Mouse (Mus musculus) common myeloid progenitor, adult 5-6 weeks (primary cell): ENCODE results near the gene Timm13. TPM values are rescaled to one million over a fixed set of nuclear protein-coding genes. Genes with fewer than 3 reads are reported as not detected.

Experiments used
- ATAC-seq: replicated peaks from 2 replicates; pipeline ENCODE4 v1.8.0; 2016; ENCODE audit warnings: low read depth, mild to moderate bottlenecking, moderate TSS enrichment, inconsistent platforms; ENCODE audit not compliant: poor library complexity, severe bottlenecking
- total RNA-seq: library from RNA; stranded (forward); fragments of 200-1000, 187-1606 nt; gene quantifications from 2 replicates; pipeline ENCODE4 v1.2.3, GENCODE M21; 2017

The Timm13 gene
- 40.2 and 52.3 TPM in 2 replicates for total RNA-seq

DNA sequence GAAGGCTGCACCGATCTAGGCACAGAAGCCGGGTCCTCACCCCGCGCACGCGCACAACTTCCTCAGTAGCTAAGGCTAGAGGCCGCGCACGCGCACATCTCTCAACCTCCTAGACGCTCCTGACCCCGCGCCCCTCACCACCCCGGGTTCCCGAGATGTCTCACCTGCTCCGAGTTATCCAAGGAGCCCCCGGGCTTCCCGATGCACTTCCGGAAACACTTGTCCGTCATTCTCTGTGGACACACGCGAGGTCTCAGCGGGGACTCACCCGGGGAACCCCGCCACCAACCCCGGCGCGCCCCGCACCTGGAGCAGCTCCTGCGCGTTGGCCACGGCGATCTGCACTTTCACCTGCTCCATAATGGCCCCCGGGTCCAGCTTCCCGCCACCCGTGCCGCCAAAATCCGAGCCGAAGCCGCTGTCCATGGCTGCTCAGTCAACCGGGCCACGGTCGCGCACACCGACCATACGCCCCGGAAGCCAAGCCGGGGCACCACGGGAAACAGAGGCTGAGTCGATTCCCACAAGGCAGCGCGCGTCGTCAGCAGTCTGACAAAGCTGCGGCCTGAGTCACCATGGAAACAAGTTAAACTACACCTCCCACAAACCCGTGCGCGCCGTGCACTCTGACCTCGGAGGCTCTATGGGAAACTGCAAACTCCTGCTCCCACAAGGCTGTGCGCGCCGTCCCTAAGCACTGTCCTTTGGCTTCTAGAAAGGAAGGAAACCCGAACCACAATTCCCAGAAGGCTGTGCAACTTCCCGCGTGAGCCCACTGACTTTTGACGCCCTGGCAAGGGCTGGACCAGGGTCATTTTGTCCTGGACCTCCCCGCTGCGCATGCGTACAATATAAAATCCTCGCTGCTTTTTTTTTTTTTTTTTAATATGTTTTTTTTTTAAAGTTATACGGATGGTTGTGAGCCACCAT is at the start of gene Timm13:
Gene Timm13 (minus strand): TSS at position 652 of the 930 bp plus-strand sequence.
- peak; percentile 96 for ATAC-seq

DNA sequence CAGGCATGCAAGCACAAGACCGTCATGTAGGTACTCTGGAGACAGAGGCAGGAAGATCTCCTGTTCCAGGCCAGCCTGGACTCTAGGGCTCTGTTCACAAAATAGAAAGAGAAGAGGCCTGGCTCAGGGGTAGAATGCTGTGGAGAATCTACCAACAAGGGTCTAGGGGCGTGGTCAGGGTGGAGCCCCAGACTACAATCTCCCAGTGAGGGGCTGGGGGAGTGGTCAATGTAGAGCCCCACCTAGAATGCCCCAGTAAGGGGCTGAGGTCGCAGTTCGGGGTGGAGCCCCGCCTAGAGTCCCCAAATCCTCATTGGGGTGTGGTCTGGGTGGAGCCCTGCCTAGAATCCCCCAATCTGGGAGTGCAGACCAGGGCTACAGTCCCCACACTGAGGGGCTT is 49.5 kb upstream of the Timm13 start:
- no peak for ATAC-seq

DNA sequence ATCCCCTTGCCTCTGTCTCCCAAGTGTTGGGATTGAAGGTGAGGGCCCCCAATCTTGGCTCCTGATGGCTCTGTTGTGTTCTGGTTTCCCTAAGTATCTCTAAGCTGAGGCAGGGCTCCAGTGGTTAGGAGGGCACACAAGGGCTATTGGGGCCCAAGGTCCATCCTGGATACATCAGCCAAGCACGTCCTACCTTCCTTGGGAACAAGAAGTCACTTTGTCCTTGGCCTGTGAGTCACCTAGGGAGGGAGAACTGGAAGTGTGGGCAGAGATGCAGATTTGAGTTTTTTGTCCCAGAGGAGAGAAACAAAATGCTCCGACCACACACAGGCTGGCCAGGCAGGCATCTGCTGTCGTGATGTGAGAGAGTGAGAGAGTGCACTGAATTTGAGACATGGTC is 48.3 kb upstream of the Timm13 start:
- ATAC-seq = no peak

DNA sequence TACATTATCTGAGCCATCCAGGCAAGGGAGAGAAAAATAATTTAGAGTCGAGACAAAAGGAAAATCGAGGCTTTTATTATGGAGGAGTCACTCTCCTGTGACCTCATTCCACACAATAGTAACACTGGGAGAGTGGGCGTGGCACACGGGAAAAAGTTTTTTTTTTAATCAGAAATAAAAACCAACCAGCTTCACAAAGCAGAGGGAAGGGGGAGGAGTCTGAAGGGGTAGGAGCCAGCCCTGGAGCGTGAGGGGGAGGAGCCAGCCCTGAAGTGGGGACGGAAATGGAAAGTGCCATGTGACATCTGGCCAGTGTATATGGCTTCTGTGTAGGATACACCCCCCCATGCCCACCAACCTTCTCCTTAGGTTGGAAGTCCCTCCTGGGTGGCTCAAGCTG is 47.8 kb upstream of the Timm13 start:
- ATAC-seq = peak; percentile 68

DNA sequence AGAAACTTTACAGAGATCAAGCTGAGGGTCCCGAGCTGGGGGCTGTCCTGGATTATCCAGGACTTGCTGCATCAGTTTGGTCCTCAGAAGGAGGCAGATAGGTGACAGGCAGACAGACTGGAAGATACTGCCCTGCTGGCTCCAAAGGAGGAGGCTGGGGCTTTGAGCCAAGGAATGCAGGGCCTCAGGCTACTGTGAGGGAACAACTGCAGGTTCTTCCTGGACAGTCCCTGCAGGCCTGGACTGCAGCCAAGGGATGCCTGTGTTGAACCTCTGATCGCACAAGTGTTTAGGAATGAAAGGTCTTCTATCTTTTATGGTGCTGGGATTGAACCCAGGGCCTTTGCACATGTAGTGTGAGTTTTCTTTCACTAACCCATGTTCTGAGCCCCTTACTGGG is 47.0 kb upstream of the Timm13 start:
- ATAC-seq = no peak

DNA sequence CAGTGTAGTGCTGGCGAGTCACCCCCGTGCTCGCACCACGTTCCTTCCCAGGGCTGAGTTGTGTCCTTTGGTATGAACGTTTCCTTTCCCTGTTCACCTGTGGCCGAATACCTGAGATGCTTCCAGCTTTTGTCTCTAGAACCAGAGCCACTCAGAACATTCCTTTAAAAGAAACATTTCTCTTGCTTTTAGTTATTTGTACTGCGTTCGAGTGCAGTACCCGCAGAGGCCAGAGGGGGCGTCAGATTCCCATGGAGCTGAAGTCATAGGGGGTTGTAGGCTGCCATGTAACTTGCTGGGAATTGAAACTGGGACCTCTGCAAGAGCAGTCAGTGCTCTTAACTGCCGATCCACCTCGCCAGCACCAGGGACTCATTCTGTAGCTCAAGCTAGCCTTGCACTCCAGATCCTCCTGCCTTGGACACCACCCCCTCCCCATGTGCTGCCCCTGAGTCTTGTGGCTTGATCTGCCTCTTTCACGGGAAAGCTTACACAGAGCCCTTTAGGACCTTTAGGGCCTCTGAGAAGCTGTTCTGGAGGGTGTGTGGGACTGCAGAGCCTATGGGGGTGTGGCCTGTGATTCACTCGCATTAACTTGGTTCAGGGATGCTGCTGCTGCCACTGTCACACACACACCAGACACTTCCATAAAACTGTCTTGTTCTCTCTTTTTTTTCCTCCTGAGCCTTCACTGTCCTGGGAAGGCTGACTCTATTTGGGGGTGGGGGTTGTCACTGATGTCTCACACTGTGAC is 46.1 kb upstream of the Timm13 start:
- ATAC-seq = no peak

DNA sequence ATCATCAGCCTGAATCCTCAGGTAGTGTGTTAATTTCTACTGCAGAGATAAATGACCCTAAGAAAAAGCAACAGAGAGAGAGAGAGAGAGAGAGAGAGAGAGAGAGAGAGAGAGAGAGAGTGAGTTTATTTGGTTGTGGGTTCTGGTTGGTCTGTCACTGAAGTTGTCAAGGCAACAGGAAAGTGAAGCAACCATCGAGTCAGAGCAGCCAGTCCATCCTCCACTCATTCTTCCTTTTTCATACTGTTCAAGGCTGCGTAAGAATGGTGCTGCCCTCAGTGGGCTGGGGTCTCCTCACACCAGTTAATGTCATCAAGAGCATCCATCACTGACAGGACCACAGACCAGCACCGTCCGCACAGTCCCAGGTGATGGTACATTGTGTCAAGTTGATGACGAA is 43.5 kb upstream of the Timm13 start:
- ATAC-seq = no peak

DNA sequence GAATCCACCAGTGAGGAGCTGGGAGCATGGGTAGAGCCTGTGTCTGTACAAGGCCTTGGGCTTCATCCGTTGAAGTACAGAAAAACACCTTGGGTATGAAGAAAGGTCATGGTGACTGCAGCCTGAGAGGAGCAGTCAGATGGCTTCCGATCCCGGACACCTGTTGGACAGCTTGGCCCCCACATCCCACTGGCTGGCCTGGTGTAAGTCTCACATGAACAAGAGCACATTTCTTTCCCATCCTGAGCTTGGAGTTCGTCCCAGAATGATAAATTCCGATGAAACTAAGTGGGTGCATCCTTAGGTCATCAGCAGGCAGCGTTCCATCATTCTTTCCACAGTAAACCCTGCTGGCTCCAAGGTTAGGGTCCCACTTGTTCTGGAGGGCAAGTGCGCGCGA is 42.9 kb upstream of the Timm13 start:
- ATAC-seq = no peak

DNA sequence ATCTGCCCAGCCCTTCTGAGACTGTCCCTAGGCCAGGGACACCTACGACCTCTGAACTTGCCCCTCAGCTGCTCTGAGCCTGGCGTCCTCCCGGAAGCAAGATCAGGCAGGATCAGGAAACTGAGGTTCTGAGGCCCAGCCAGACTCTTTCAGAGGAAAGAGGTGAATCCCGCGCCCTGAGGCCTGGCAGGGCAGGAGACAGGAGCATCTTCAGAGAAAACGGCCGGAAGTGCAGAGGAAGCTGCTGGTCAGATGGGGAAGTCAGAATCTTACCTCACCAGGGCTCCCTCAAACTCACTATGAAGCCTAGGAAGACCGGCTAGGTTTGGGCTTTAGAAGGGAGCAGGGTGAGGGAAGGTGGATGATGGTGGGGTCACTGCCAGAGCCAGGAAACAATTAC is 42.1 kb upstream of the Timm13 start:
- peak; percentile 38 for ATAC-seq

DNA sequence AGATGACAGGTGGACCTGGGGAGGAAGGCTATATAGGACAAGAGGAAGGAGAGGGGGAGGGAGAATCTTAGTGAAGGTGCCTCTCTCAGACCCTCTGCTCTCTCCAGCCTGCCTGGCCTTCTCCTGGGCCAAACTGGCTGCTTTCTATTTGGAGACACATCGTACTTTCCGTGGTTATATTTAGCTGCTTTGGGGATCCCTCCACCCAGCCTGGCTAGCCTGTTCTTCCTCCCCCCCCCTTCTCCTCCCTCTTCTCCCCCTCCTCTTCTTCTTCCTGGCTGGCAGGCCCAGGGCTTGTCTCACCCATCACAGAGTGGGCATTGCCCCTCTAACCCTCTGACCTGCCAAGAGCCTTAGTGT is 40.2 kb upstream of the Timm13 start:
- no peak for ATAC-seq

DNA sequence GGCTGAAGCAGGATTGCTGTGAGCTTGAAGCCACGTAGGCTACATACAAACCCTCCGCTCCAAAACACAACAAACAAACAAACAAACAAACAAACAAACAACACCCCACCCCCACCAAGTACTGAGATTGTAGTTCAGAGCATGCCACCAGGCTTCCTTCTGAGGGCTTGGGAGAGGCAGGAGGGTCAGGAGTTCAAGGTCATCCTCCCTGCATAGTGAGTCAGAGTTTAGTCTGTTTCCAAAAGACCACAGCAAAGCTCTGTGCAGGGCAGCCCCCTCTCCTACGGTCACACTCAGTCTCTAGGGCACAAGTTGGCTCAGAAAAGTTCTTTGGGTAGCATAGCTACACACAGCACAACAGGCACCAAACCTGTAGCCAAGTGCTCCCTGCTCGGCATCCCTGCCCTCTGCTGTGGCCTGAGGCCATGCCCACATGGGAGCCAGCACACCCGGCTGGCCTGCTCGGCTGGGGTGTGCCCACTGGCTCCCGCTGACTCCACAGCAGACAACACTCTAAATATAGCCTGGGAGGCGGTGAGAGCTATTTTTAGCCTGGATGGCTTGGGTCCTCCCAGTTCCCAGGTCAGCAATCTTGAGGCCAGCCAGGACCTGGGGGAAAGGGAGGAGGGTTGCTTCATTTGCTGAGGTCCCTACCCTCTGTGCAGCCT is 39.7 kb upstream of the Timm13 start:
- 0 out of 2 replicates have a peak, but pooled peaks have one; percentile 9 for ATAC-seq

DNA sequence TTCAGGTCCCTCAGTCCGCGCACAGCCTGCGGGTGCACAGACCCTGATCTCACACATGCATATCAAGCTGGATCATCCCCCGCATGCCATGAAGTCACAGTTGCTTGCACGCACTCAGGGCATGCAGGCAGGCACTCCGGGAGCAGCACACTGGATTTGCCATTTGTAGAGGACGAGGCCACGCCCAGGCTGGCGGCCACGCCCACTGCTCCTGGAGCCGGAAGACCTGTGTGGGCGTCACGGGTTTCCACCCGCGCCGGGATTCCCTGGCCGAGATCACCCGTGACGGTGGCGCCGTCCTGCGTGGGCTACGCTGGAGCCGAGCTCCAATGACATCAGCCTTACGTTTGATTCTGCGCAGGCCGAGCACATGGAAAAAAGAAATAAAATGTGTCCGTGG is 38.9 kb upstream of the Timm13 start:
- ATAC-seq = peak; percentile 51

DNA sequence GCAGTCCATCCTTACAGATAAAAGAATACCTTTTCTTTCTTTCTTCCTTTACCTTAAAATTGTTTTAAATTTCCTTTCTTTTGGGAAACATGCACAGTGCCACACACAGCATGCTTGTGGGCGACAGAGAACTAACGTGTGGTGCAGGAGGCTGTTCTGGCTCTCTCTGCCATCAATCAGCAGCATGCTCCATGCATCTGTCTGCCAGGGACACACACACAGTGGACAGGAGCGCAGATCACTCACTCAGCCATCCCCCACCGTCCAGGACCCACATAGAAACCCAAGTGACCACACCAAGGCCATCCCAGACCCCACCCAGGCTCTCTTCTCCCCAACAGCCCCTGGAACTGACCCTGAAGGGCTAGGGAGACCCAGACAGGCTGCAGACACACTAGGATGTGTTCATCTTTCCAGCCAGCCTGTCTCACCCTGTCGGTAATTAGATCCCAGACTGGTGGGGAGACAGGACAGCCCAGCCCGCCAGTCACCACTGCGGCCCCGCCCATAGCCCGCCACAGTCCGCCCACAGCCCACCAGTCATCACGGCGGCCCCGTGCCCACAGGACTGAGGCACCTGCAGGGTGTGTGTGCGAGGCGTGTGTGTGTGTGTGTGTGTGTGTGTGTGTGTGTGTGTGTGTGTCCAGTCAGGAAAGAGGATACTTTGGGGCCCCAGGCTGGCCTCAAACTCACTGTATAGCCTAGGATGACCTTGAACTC is 38.2 kb upstream of the Timm13 start:
- ATAC-seq = peak; percentile 34

DNA sequence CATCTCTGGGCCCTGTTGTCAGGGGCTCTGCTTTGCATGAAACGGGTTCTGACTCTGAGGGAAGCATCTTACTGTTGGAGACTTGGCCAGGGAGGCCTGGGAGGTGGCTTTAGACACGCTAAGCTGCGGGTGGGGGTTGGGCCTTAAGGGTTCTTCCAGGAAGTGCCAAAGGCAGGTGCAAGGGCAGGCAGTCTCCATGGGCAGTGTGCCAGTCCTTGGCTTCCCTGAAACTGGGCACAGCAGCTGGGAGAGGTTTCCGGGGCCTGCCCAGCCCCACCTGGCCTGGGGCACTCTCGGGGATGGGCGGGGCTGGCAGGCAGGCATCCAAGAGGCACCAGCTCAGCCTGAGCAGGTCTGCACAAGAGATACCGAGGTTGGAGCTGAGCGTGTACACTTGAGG is 36.9 kb upstream of the Timm13 start:
- ATAC-seq = no peak

DNA sequence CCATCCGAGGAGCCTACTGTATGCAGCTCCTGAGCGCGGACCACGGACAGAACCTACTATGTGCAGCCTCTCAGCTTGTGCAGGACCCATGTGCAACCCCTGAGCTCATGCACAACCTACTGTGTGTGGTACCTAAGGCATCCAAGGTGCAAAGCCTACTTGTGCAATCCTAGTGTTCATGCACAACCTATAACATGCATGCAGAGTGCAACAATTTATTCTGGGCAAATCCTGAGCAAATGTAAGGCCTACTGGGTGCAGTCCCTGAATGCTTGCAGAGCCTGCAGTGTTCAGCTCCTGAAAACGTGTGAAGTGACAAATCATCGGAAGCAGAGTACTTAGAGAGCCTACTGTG is 36.0 kb upstream of the Timm13 start:
- no peak for ATAC-seq

DNA sequence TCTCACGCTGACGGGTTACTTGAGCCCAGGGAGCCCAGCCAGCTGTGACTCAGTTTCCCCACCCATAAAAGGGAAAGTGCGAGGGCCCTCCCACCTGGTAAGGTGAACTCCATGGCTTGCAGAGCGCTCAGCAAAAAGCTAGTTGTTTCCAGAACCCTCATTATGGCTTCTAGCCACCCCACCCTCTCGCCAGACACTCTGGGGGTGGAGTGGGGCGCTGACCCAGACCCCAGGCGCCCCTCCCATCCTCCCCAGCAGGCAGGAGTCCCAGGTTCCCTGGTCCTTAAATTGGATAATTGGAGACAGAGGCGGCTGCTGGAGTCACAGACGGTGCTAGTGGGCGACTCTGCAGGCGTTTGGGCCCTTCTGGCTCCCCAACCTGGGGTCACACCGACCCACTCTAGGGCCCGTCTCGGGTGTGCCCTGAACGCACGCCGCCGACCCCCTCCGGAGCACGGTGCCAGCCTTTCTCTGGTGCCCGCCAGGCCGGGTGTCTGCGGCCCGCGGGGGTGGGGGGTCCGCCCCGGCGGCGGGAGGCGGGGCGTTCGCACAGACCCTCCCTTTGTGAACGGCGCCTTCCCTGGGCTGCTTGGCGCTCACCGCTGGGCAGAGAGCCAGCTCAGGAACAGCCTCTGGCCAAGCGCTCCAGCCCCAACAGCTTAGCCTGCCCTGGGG is 35.5 kb upstream of the Timm13 start:
- no peak for ATAC-seq

DNA sequence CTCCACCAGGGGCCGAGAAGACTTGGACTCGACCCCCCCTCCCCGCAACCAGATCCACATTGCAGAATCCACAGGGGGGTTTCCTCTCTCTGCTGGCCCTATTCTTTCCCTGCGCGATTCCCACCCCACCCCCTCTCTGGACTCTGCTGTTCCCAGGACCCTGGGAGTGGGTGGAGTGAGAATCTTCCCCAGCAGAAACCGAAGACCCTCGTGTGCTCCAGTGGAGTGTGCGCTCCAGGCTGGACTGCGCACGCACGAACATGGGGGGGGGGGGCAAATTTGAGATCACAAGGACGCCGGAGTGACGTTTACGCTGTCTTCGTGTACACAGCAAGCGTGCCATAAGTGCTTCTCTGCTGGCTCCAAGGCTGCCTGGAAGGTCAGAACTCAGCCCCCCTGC is 34.9 kb upstream of the Timm13 start:
- ATAC-seq = no peak

DNA sequence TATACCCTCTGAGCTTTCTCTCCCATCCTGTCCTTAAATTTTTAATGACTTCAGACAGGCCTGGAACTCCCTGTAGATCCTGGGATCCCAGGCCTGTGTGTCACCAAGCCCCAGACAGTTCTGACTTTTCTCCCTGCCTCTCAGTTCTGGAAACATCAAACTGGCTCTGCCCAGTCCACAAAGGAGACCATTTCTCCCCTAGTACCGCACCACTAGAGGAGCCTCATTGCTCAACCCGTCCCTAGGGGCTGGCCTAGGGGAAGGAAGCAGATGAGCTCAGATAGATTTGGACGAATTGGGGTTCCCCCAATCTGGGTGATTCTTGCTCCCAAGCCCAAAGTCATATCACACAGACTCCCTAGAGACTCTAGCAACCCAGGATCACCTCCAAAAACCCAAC is 34.5 kb upstream of the Timm13 start:
- 0 out of 2 replicates have a peak, but pooled peaks have one; percentile 20 for ATAC-seq

DNA sequence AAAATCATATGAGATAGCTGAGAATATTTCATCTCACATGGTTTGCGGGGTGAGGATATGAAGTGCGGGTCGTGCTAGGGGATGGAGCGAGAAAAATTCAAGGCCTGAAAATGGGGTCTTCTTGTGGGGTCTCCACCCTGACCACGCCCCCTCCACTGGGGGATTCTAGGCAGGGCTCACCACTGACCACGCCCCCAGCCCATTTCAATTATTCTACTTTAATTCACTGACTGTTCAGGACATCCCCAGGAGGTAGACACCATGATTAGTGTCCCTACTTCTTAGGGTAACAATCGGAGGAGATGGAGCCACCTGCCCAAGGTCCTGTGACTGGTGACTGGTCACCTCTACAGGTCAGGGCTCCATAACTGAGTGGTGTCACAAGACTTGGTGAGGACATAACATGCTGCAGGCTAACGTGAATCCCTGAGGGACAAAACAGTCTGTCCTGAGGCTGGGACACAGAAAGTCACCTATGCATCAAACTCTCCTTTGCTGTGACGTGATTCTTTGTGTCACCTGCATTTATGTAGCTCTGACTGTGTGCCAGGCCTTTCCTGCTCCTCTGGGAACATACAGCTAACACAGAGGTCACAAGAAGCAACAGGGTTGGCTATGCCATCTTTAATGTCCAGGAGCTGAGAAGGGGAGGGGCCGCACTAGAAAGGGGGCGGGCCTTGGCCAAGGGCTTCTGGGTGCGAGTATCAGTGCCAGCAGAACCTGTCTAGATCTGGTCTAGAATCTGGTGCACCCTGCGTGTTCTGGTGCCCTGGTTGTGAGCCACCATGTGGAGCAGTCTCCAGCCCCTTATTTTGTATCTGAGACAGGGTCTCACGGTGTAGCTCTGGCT is 33.6 kb upstream of the Timm13 start:
- ATAC-seq = no peak
